Mouse (Mus musculus): ENCODE data around the gene Dusp14.

Dusp14 gene

DNA sequence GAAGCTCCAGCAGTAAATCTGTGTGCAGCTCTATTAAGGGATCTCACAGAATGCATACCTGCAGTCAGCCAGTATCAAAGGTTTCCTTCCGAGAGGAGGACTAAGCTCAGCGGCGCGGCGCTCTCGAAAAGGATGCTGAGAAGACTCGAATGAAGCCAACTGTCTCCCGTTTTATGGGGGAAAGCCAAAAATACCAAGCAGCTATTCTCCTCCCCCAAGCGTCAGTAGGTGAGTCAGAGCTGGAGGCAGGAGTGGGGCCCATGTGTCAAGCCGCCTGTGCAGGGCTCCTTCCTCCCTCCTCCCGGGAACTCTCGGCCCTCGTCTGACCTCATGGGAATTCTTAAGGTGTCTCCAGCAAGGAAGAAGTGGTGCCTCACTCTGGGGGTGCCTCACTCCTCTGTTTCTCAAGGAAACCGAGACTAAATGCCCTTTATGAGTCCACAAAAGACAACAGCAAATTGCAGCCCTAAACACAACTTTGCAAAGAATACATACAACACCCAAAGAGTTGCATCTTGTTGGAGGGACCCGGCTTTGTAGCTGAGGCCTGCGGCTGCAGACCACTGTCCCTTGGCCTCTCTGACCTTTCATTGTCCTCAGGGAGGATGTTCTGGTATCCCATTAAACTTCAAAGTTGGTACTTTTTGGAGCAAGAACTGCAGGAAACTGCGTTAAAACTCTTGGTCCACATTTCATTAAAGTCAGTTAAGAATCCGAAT lies 2.0 kb downstream of the Dusp14 start:
- DNase-seq (ENCODE audit: low spot score): peak; percentile 46

GRCm38 (mm10) chr11:84066071-84066481 lies 3.0 kb downstream of the Dusp14 start:
- DNase-seq (ENCODE audit: low spot score): no peak

GRCm38 (mm10) chr11:84063631-84064209 lies 5.3 kb downstream of the Dusp14 start:
- no peak for DNase-seq (ENCODE audit: low spot score)

DNA sequence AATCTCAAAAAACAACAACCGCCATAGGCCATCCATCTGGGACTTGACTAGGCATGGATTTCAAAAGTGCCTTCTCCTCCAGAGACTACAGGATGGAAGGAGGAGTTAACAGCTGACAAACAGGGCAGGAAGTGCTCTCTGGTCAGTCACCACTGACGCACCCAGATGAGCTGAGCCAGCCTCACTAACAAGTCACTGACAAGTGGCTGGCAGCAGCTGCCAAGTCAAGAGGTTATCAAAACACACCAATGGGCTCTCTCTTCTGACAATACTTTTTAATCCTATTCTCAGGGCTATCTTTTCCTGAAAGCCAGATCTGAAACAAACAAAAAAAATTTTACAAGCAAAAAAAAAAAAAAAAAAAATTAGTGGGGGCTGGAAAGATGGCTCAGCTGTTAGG lies 6.3 kb downstream of the Dusp14 start:
- DNase-seq (ENCODE audit: low spot score): no peak

DNA sequence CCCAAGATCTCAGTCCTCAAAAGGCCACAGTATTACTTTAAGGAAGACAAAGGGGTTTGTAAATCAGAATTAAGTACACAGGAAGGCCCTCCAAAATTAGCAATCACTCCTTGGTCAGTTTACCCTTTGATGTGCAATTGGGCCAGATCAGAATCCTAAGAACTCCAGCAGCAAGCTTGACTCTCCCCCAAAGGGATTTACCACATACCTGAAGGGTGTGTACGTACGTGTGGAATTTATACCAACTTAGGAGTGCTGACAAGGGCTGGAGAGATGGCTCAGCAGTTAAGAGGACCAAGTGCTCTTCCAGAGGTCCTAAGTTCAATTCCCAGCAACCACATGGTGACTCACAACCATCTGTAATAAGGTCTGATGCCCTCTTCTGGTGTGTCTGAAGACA lies 7.2 kb downstream of the Dusp14 start:
- no peak for DNase-seq (ENCODE audit: low spot score)

GRCm38 (mm10) chr11:84060635-84061034 lies 8.4 kb downstream of the Dusp14 start:
- no peak for DNase-seq (ENCODE audit: low spot score)

- DNase-seq (ENCODE audit: low spot score): no peak
Measured at GRCm38 (mm10) chr11:84059784-84060183, 9.3 kb downstream of the Dusp14 start.

DNA sequence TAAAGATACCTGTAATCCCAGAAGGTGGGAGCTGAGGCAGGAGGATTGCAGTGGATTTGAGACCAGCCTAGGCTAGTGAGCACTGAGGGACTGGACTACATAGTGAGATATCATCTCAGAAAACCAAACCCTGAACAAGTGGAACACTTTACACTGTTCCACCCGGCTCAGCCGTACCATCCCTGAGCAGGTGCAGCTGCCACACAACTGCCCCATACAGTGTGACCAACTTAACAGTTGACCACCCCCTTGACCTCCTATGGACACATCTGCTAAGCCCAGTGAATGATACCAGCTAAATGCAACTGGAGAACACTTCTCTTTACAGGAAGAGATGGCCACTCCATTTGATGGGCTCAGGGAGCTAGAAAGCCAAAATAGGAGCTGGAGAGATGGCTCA lies 11.6 kb downstream of the Dusp14 start:
- DNase-seq (ENCODE audit: low spot score): no peak

DNA sequence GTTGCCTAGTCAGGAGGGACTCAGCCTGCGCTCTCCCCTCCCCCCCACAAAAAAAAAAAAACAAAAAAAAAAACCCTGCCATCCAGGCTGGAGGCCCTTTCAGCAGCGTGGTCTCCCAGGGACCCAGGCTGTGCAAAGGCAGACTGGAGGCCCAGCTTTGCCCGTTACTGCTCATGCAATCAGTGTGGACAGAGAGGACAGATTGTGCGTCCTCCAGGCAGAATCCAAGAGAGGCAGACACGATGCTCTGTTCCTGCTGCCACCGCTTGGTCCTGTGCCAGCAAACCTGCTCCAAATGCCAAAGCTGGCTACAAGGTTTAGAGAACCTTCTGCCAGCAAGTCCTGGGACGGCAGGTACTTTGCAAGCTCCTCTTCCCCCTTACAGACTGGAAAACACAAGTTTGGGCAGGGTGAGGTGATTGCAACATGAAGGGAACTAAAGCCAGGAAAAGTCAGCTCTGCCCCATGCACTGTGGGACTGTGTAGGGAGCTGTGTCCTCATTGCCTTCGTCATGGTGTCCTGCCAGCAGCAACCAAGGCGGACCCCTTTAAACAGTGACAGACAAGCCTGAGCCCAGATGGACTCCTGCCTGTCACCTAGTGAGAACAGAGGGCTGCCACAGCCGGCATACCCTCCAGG lies 15.4 kb downstream of the Dusp14 start:
- DNase-seq (ENCODE audit: low spot score): no peak

DNA sequence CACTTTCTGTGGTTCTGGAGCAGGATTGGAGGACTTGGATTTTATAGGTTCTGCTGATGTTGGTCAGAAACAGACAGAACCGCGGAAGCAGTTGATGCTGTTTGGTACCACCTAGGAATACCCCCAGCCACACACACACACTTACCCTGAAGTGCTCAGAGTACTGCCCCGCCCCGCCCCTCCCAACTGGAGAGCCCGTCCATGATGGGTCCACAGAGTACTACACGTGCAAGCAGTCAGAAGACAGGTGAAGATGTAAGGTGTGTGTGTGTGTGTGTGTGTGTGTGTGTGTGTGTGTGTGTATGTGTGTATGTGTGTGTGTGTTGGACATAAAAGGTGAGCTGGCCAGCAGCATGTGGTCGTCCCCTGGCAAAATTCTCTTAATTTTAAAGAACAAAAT lies 16.0 kb downstream of the Dusp14 start:
- DNase-seq (ENCODE audit: low spot score): no peak

GRCm38 (mm10) chr11:84048411-84048810 lies 20.6 kb downstream of the Dusp14 start:
- DNase-seq (ENCODE audit: low spot score): no peak

- no peak for DNase-seq (ENCODE audit: low spot score)
Measured at GRCm38 (mm10) chr11:84047270-84047669, 21.8 kb downstream of the Dusp14 start.

- no peak for DNase-seq (ENCODE audit: low spot score)
Measured at GRCm38 (mm10) chr11:84044988-84045387, 24.1 kb downstream of the Dusp14 start.

DNA sequence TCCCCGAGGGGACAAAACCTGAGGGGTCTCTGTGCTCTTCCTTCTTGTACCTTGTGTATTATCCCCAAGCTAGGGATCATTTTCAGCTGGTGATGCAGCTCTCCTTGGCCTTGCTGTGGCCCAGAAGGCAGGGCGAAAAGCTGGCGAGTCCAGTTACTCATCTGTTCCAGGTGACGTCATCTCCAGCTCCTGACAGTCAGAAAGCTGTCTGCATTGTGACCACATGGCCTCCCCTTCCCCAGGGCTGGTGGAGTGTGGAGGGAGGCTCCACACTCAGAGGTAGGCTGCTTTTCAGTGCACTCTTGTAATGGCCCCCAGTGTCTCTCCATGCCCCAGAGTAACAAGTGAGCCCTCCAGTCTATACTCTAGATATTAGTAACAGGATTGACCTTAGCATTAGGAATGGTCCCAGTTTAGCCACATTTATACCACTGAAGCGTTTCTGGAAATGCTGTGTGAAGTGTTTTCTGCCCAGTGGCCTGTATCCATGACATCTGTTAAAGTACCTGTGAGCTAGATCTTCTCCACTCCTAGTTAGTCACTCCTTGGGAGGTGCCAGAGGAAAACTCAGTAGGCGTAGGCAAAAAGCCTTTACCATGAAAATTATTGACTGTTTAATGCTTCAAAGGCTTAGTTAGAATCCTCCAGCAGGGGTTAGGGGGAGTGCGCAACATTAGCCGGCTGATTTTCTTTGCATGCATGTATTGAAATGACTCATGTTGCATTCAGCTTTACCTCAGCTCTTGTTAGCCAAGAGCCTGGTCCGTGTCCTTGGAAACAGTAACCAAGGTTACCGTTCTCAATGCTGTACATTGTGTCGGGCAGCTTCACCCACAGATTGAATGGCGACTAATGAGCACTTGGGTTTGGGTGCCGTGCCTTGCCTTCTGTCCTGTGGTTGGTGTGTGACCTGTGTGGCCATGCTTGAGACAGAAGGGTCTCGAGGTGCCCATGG lies 26.0 kb downstream of the Dusp14 start:
- DNase-seq (ENCODE audit: low spot score): no peak

GRCm38 (mm10) chr11:84040621-84041020 lies 28.4 kb downstream of the Dusp14 start:
- no peak for DNase-seq (ENCODE audit: low spot score)

GRCm38 (mm10) chr11:84033671-84034070 lies 35.4 kb downstream of the Dusp14 start:
- no peak for DNase-seq (ENCODE audit: low spot score)

DNA sequence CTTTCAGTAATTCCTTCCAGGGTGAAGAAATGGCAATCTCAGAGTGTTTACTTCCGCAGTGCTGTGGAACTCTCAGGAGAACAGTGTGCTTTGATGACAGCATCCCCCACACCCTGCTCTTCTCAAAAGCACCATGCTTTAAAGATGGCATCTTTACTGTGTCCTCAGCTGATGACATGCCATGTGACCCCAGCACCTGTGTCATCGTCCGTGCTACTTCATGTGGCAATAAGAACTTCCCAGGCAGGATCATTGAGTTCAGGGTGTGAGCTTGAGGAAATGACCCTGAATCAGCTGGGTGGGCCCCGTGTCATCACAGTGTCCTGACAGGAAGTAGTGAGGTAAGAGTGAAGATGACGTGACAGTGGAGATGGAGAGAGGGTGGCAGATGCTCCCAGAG lies 36.5 kb downstream of the Dusp14 start:
- no peak for DNase-seq (ENCODE audit: low spot score)

- DNase-seq (ENCODE audit: low spot score): peak; percentile 44
Measured at GRCm38 (mm10) chr11:84031971-84032370, 37.1 kb downstream of the Dusp14 start.

GRCm38 (mm10) chr11:84028271-84029028 lies 40.6 kb downstream of the Dusp14 start:
- peak; percentile 47 for DNase-seq (ENCODE audit: low spot score)

GRCm38 (mm10) chr11:84027231-84027630 lies 41.8 kb downstream of the Dusp14 start:
- no peak for DNase-seq (ENCODE audit: low spot score)

GRCm38 (mm10) chr11:84016810-84017508 lies 52.1 kb downstream of the Dusp14 start:
- no peak for DNase-seq (ENCODE audit: low spot score)
